Mouse (Mus musculus): ENCODE measurements at regions not wholly inside any gene's neighbourhood (a gene's known extent, or its start where the extent isn't known, plus 50 kb on each side); places are given as distances from the start of the nearest gene placed in this dataset.

DNA sequence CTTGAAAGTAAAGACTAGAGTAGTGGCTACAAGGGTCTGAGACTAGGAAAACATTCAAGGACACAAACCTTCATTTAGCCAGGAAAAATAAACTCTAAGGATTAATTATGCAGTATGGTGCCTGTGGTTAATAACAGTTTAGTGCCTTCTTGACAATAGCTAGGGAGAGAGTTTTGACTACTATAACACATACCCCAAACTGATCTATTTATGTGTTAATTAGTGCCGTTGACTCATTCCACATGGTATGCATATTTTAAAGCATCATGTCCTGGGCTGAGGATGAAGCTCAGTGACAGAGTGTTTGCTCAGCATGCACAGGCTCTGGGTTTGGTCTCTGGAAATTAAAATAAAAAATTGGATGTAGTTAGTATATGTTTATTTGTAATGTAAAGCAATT lies 399.8 kb downstream of the Cdk5rap2 start:
- H3K27me3 ChIP-seq (ENCODE audit: control insufficient read depth, insufficient read depth, low read length): no peaks in the 10 kb centered on the region
- 60% methylated on average over 1 of the region's 1 CpGs for WGBS
- H3K9me3 ChIP-seq (ENCODE audit: control insufficient read depth, low read length): no peaks in the 10 kb centered on the region
- no peak overlapping the region for H3K27ac ChIP-seq (ENCODE audit: low read depth, low read length)
- no peak overlapping the region for H3K9ac ChIP-seq (ENCODE audit: low read length)
- peaks cover 6% of the 10 kb centered on the region for H3K4me1 ChIP-seq (ENCODE audit: control insufficient read depth, insufficient read depth, low read length)
- H3K36me3 ChIP-seq (ENCODE audit: control insufficient read depth, insufficient read depth, low read length): no peaks in the 10 kb centered on the region
- DNase-seq (ENCODE audit: low spot score, missing footprints) (no peak), ATAC-seq (ENCODE audit: low FRiP score) (no peak)
- no peak overlapping the region for H3K4me3 ChIP-seq (ENCODE audit: low read depth, low read length)
- no peak overlapping the region for H3K4me2 ChIP-seq

DNA sequence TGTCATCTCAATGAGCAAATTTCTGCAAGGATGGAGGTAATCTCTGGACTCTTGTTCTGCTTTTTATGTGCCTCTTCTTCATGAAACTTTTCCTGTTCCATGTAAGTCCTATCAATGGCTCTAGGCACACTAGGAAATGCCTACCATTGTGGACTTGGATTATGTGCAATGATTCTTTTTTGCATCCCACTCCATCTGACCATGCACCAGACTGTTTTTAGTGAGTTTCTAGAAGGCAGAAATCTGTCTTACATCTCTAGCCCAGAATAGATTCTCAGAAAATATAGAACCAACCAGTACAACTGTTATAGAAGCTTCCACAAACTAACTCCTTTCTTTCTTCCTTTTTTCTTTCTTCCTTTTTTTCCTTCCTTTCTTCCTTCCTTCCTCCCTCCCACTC lies 405.3 kb downstream of the Cdk5rap2 start:
- Histone ChIP-seq H3K9ac (ENCODE audit: low read length) (no peak overlapping the region), H3K4me3 (ENCODE audit: low read depth, low read length) (no peak overlapping the region), H3K36me3 (ENCODE audit: control insufficient read depth, insufficient read depth, low read length) (no peaks in the 10 kb centered on the region), H3K4me1 (ENCODE audit: control insufficient read depth, insufficient read depth, low read length) (no peaks in the 10 kb centered on the region), H3K9me3 (ENCODE audit: control insufficient read depth, low read length) (no peaks in the 10 kb centered on the region), H3K27me3 (ENCODE audit: control insufficient read depth, insufficient read depth, low read length) (no peaks in the 10 kb centered on the region), H3K27ac (ENCODE audit: low read depth, low read length) (no peak overlapping the region), H3K4me2 (no peak overlapping the region)
- DNase-seq (ENCODE audit: low spot score, missing footprints) (no peak), ATAC-seq (ENCODE audit: low FRiP score) (no peak)

DNA sequence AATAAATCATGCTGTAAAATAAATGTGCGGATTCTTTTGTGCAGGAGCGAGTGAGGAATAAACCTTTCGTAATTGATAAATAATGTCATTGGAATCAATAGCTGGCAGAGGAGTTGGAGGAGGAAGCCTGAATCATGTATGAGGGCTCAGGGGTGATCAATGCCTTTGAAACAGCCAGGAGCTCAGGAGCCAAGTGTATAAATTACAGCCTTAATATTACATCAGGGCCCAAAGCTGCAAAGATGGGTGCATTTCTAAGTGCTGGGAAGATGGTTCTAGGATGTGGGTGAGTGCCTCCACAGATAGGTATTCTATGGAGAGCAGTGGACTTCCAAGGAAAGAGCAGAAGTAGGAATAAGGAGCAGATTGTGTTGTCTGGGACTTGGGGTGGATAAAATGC lies 417.0 kb downstream of the Cdk5rap2 start:
- 92% methylated on average over 3 of the region's 3 CpGs for WGBS
- ATAC-seq (ENCODE audit: low FRiP score): no peak

DNA sequence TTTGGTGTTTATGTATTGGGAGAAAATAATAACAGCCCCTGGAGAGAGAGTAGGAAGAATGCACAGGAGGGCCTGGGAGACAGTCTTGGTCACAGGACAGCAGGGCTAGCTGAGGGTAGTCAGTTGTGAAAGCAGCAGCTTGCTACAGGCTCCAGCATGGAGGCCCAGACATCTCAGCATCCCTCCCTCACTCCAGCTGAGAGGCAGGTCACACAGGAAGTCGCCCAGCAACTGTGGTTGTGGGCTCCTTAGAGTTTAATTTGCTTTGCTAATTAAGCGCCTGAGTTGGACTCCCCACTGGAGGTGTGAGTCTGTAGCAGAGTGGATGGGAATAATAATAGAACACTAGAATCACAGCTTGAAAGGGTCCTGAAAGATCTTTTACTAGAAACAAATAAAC lies 436.0 kb downstream of the Cdk5rap2 start:
- Histone ChIP-seq H3K27me3 (ENCODE audit: control insufficient read depth, insufficient read depth, low read length) (no peaks in the 10 kb centered on the region), H3K4me3 (ENCODE audit: low read depth, low read length) (no peak overlapping the region), H3K4me2 (no peak overlapping the region), H3K9me3 (ENCODE audit: control insufficient read depth, low read length) (no peaks in the 10 kb centered on the region), H3K36me3 (ENCODE audit: control insufficient read depth, insufficient read depth, low read length) (no peaks in the 10 kb centered on the region), H3K27ac (ENCODE audit: low read depth, low read length) (no peak overlapping the region), H3K9ac (ENCODE audit: low read length) (no peak overlapping the region), H3K4me1 (ENCODE audit: control insufficient read depth, insufficient read depth, low read length) (no peaks in the 10 kb centered on the region)
- no peak for DNase-seq (ENCODE audit: low spot score, missing footprints)
- 37% methylated on average over 2 of the region's 2 CpGs for WGBS
- 0 out of 2 replicates have a peak, but pooled peaks have one; percentile 25 for ATAC-seq (ENCODE audit: low FRiP score)

More for the DNA sequence above, 417.0 kb downstream of the Cdk5rap2 start:
- no peaks in the 10 kb centered on the region for H3K4me1 ChIP-seq (ENCODE audit: control insufficient read depth, insufficient read depth, low read length)
- no peak overlapping the region for H3K27ac ChIP-seq (ENCODE audit: low read depth, low read length)
- H3K4me2 ChIP-seq: no peak overlapping the region
- H3K9ac ChIP-seq (ENCODE audit: low read length): no peak overlapping the region
- no peak for DNase-seq (ENCODE audit: low spot score, missing footprints)
- H3K36me3 ChIP-seq (ENCODE audit: control insufficient read depth, insufficient read depth, low read length): no peaks in the 10 kb centered on the region
- H3K4me3 ChIP-seq (ENCODE audit: low read depth, low read length): no peak overlapping the region
- H3K9me3 ChIP-seq (ENCODE audit: control insufficient read depth, low read length): no peaks in the 10 kb centered on the region
- H3K27me3 ChIP-seq (ENCODE audit: control insufficient read depth, insufficient read depth, low read length): no peaks in the 10 kb centered on the region

DNA sequence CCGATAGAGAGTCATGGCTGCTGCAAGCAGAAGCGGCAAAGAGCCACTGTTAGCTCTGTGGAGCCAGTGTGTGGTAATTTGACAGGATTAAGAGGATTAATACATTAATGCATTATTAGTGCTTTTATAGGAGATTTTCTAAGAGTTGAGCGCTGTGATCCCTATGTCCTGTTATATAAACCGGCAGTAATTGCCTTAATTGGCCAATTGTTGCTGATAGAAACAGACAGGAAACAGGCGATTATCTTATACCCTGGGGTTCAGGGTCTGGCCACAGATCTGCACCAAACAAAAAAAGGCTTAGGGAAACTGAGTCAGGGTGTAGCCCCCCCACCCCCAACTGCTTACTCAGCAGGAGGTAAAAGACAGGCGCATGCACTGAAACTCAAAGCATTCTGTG lies 436.7 kb downstream of the Cdk5rap2 start:
- 53% methylated on average over 6 of the region's 6 CpGs for WGBS
- Histone ChIP-seq H3K4me3 (ENCODE audit: low read depth, low read length) (no peak overlapping the region), H3K27me3 (ENCODE audit: control insufficient read depth, insufficient read depth, low read length) (no peaks in the 10 kb centered on the region), H3K36me3 (ENCODE audit: control insufficient read depth, insufficient read depth, low read length) (no peaks in the 10 kb centered on the region), H3K4me1 (ENCODE audit: control insufficient read depth, insufficient read depth, low read length) (no peaks in the 10 kb centered on the region), H3K9me3 (ENCODE audit: control insufficient read depth, low read length) (no peaks in the 10 kb centered on the region), H3K4me2 (no peak overlapping the region), H3K9ac (ENCODE audit: low read length) (no peak overlapping the region), H3K27ac (ENCODE audit: low read depth, low read length) (no peak overlapping the region)
- no peak for DNase-seq (ENCODE audit: low spot score, missing footprints)
- no peak for ATAC-seq (ENCODE audit: low FRiP score)

DNA sequence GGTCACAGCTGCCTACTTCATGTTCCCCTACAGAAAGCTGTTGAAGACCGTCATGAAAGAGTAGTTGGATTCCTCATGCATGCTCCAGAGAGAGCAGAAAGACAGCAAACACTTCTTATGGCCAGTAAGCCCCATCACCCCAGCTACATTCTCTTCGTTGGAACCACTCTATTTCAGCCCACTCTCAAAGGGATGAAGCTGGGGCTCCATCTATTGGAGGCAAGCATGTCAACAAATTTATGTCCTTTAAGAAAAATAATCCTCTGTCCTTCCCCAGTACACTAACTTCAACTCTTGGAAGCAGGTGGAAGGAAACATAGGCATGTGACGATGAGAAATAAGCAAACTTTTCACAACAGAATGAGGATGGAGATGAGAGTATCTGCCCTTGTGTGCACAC lies 438.5 kb downstream of the Cdk5rap2 start:
- Histone ChIP-seq H3K9ac (ENCODE audit: low read length) (no peak overlapping the region), H3K27me3 (ENCODE audit: control insufficient read depth, insufficient read depth, low read length) (no peaks in the 10 kb centered on the region), H3K27ac (ENCODE audit: low read depth, low read length) (no peak overlapping the region), H3K9me3 (ENCODE audit: control insufficient read depth, low read length) (no peaks in the 10 kb centered on the region), H3K36me3 (ENCODE audit: control insufficient read depth, insufficient read depth, low read length) (no peaks in the 10 kb centered on the region), H3K4me3 (ENCODE audit: low read depth, low read length) (no peak overlapping the region), H3K4me1 (ENCODE audit: control insufficient read depth, insufficient read depth, low read length) (no peaks in the 10 kb centered on the region), H3K4me2 (no peak overlapping the region)
- ATAC-seq (ENCODE audit: low FRiP score) (no peak), DNase-seq (ENCODE audit: low spot score, missing footprints) (no peak)
- WGBS: 87% methylated on average over 3 of the region's 3 CpGs

DNA sequence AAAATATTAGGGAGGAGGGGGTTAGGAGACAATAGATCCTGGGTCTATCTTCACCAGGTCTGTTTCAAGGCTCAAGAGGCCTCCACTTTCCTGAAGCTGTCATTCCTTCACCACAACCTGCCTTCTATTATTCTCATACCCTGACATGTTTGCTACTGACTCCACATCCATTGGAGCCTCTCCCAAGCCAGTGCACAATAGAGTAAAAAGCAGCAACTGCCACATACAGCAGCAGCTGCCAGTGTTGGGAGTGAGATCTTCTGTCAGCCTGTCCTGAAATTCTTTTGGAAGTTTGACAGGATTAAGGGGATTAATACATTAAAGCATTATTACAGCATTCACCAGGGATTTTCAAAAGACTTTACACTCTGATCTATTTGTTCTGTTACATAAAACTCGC lies 441.8 kb downstream of the Cdk5rap2 start:
- WGBS: 55% methylated on average over 1 of the region's 1 CpGs
- no peaks in the 10 kb centered on the region for H3K27me3 ChIP-seq (ENCODE audit: control insufficient read depth, insufficient read depth, low read length)
- no peaks in the 10 kb centered on the region for H3K36me3 ChIP-seq (ENCODE audit: control insufficient read depth, insufficient read depth, low read length)
- no peak overlapping the region for H3K4me3 ChIP-seq (ENCODE audit: low read depth, low read length)
- H3K27ac ChIP-seq (ENCODE audit: low read depth, low read length): no peak overlapping the region
- DNase-seq (ENCODE audit: low spot score, missing footprints) (no peak), ATAC-seq (ENCODE audit: low FRiP score) (peak; percentile 54)
- no peak overlapping the region for H3K4me2 ChIP-seq
- H3K9me3 ChIP-seq (ENCODE audit: control insufficient read depth, low read length): no peaks in the 10 kb centered on the region
- H3K9ac ChIP-seq (ENCODE audit: low read length): no peak overlapping the region
- H3K4me1 ChIP-seq (ENCODE audit: control insufficient read depth, insufficient read depth, low read length): no peaks in the 10 kb centered on the region
